7 mouse cellular contexts compared by ENCODE assay signal in the genomic region with DNA sequence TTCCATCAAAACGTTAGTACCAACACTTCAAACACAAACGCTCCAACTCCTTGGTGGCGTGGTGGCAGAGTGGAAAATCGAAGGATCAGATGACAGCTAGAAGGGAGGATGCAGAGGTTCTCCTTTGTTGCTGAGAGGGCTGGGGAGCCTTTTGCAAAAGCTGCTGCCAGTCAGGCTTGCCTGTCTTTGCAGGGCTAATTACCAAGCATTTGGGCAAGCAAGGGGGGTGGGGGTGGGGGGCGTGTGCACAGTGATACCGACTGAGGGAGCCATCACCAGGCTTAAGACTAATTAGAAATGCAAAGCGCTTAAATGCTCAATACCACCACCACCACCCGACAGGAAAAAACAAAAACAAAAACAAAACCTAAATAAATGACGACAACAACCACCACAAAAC.
A peak's percentile ranks its signal among the peaks of the same experiment; 100 is the strongest.
DNase-seq lines count a peak whose midpoint lies in the region; ATAC-seq lines count a peak whose summit lies in the region.

No protein-coding gene starts in this region.

- H3K4me1 ChIP-seq in forebrain, embryonic 12.5 days, result peaks cover 33% of the 10 kb centered on the region
- peaks cover 27% of the 10 kb centered on the region for H3K4me1 ChIP-seq in limb, embryonic 13.5 days

- intact Hi-C loops in left cerebral cortex, postnatal 4 days (cut with DNase I), result loop anchor here (10.0 kb wide), 3 partner anchors 99 to 279 kb away; partner anchors contain the start of gene Ankrd28
- intact Hi-C loops in left cerebral cortex, postnatal 10 days (cut with DNase I), result loop anchor here (5.0 kb wide), 1 partner anchor 76 kb away; no protein-coding TSS in a partner anchor
- intact Hi-C loops in left cerebral cortex, postnatal 36 days (cut with DNase I), result loop anchor here (5.0 to 10.0 kb wide), 2 partner anchors 101 to 279 kb away; partner anchors contain the start of gene Ankrd28

- H3K4me3 ChIP-seq in forebrain, embryonic 12.5 days (replicated peaks), result peak overlapping the region; percentile 33
- peak overlapping the region; percentile 42 for H3K4me3 ChIP-seq in limb, embryonic 13.5 days

- H3K9me3 ChIP-seq in forebrain, embryonic 12.5 days, result no peaks in the 10 kb centered on the region
- 0 out of 2 replicates have a peak, but pooled peaks cover 4% of the 10 kb centered on the region for H3K9me3 ChIP-seq in limb, embryonic 13.5 days

- peak overlapping the region; percentile 99 for H3K27ac ChIP-seq in forebrain, embryonic 12.5 days
- no peak overlapping the region for H3K27ac ChIP-seq in limb, embryonic 13.5 days

- H3K36me3 ChIP-seq in forebrain, embryonic 12.5 days (replicated peaks), result no peaks in the 10 kb centered on the region
- H3K36me3 ChIP-seq in limb, embryonic 13.5 days, result no peaks in the 10 kb centered on the region

- peak overlapping the region; percentile 54 for H3K4me2 ChIP-seq in forebrain, embryonic 12.5 days
- H3K4me2 ChIP-seq in limb, embryonic 13.5 days (replicated peaks), result peak overlapping the region; percentile 71

- WGBS in forebrain, embryonic 12.5 days, result under 1% methylated on average over 9 of the region's 9 CpGs
- 1% methylated on average over 9 of the region's 9 CpGs for WGBS in limb, embryonic 13.5 days

- ATAC-seq in forebrain, embryonic 12.5 days (ENCODE audit: low FRiP score), result peak; percentile 78
- no peak for ATAC-seq in limb, embryonic 13.5 days (ENCODE audit: low FRiP score, low read depth)

- peak; percentile 39 for DNase-seq in left cerebral cortex, postnatal 4 days
- no peak for DNase-seq in left cerebral cortex, postnatal 10 days (ENCODE audit: extremely low spot score in 1 of 2, low spot score in 2 of 2)
- DNase-seq in retina, postnatal 1 day, result peak; percentile 89
- no peak for DNase-seq in left cerebral cortex, postnatal 36 days (ENCODE audit: low spot score in 2 of 2)
- no peak for DNase-seq in frontal cortex, postnatal 25 days (ENCODE audit: low spot score in 2 of 2)

- peak overlapping the region; percentile 48 for H3K9ac ChIP-seq in forebrain, embryonic 12.5 days
- peak overlapping the region; percentile 63; the same call in 1 of the 2 replicates for H3K9ac ChIP-seq in limb, embryonic 13.5 days

- H3K27me3 ChIP-seq in forebrain, embryonic 12.5 days, result no peaks in the 10 kb centered on the region
- H3K27me3 ChIP-seq in limb, embryonic 13.5 days, result no peaks in the 10 kb centered on the region

Comparison
In these comparisons a context has a peak if more than half of its experiments do, and no peak if none do; other contexts are left out.
1. DNase-seq: peak in left cerebral cortex, postnatal 4 days (single experiment) and retina, postnatal 1 day (single experiment); none in left cerebral cortex, postnatal 10 days (0 of 2), left cerebral cortex, postnatal 36 days (0 of 2) and frontal cortex, postnatal 25 days (0 of 2).